Mouse (Mus musculus) CD8-positive naive resting alpha-beta T cell, adult 2 months (primary cell): ENCODE data around the gene Calhm4.

ENCODE experiments used
- DNase-seq, 2 experiments: peaks; one replicate each; pipeline ENCODE4 v3.0.0; 2022; ENCODE audit warnings: low read depth in 2 of 2, low spot score in 2 of 2

Calhm4 gene

GRCm38 (mm10) chr10:34044210-34044609 lies at the start of gene Calhm4:
Calhm4 (minus strand) TSS chr10:34044310.
- no peak for DNase-seq

GRCm38 (mm10) chr10:34091888-34092287 lies 47.8 kb upstream of the Calhm4 start:
- DNase-seq: no peak

- no peak for DNase-seq
These were observed 46.4 kb upstream of the Calhm4 start for GRCm38 (mm10) chr10:34090481-34090880.

GRCm38 (mm10) chr10:34089517-34089916 lies 45.4 kb upstream of the Calhm4 start:
- DNase-seq: no peak

DNA sequence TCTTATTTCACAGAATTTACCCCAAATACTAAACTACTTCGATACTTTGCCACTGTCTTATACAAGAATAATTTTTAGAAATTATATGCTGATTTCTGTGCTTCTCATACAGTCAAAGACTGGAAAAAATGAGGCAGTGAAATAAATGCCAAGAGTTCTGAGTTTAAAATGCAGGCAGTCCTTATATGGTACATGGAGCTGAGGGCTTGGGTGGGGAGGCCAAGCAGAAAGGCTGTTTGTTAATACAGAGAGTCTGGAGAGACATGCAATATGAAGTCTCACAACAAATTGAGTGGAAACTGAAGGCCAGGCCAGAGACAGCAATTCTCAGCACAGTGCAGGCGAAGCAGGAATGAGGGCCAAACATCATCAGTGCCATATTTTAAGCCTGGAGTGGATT lies 44.4 kb upstream of the Calhm4 start:
- no peak for DNase-seq

GRCm38 (mm10) chr10:34086514-34086913 lies 42.4 kb upstream of the Calhm4 start:
- no peak for DNase-seq

GRCm38 (mm10) chr10:34074522-34075200 lies 30.6 kb upstream of the Calhm4 start:
- no peak for DNase-seq

GRCm38 (mm10) chr10:34071650-34072049 lies 27.5 kb upstream of the Calhm4 start:
- DNase-seq: no peak

DNA sequence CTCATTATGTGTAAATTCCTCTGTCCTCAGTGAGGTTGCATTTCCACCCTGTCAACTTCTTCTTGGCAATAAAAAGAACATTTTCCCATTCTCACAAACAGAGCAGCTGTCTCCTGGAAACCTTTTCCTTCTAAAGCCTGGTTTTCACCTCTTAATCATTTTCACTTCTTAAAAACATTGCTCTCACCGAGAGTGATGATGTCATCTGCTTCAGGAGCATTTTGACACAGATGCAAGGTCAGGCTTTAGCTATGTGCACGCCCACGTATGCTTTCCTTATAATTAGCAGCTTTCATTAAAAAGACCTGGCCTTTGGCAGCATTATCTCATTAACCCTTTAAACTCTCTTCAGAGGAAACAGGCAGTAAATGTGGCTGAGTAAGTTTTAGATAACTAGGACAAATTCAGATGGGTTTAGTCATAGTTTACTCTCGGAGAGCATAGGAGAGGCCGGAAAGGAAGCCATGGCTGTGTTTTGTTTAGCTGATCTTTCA lies 26.9 kb upstream of the Calhm4 start:
- no peak for DNase-seq

DNA sequence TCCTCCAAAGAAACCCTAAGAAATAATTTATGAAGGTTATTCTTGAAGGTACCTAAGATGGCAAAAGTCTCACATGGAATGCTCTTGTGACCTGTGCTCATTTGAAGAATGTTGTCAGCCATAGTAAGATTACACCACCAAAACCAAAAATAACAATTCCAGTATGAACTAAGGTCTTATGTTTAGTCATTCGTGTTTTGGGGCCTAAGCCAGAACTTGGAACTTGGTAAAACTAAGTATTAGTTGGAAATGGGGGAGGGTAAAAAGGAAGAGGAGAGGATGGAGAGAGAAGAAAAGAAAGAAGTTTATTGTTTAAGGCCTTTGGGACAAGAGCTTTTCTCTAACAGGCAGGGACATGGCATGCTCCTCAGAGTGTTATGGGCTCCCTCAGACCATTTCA lies 25.5 kb upstream of the Calhm4 start:
- no peak for DNase-seq

DNA sequence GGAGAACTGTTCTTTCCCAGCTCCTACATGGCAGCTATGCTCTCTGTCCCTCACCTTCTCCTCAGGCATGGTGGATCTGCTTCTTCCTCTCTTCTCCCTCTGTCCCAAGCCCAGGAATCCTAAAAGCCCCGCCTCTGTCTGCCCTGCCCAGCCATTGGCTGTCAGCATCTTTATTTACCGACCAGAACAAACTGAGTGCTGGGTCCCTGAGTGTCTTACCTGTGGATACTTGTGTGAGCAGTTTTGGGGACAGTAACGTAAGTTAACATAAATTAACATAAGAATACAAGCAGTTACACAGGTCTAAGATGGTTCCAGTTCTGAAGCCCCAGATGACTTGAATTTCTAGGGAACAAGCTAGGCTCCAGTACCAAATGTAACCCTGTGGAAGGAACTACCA lies 22.5 kb upstream of the Calhm4 start:
- no peak for DNase-seq

- no peak for DNase-seq
These were observed 9.9 kb upstream of the Calhm4 start for GRCm38 (mm10) chr10:34053987-34054386.

DNA sequence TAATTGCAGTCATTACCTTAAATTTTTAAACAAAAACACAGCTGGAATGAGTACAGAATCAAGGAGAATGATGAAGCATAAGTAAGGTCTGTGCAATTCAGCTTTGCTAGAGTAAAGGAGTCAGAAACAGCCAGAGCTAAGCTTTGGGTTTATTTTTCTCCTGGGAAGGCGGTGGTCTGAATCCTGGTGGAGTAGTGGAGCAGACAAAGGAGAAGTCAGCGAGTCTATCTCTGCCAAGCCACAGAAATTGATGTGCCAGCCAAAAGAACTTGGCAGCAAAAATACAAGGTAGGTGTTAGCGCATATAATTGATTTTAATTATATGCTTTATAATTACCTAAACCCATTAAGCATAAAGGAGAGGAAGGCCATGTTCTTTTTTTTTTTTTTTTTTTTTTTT lies 6.7 kb downstream of the Calhm4 start, which contains the start of gene Trappc3l:
Trappc3l (plus strand) TSS at position 197 of the 400 bp plus-strand sequence.
- no peak for DNase-seq

- DNase-seq: no peak
These were observed 7.5 kb downstream of the Calhm4 start for GRCm38 (mm10) chr10:34036587-34036986.

DNA sequence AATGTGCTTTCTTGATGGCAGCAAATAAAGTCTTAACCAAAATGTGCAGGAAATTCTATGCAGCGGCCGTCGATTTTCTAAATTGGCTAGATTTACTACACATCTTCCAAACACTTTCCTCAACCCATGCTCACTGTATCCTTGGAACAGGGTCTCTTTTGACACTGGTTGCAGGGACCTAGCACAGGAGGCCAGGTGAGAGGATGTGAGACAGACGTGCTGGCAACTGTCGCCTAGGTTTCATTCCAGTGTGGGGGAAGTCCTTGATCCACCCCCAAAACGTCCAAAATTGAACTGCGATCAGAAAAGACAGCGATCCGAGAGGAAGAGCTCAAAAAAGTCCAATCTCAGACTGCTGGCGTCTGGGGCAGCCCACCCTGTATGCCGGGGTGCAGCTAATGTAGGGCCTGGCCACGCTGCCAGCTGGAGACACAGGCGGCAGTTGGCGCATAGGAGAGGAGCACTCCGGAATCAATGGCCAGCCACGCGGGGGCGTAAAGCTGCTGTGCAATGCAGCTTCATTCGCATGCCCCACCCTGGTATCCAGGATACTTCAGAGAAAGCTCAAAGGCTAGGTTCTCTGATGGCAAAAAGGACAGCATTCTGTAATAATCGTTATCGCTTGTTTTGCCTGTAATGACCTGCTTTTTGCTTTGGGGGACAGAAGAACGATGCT lies 10.3 kb downstream of the Calhm4 start:
- peak; percentile 40 to 65 for DNase-seq

DNA sequence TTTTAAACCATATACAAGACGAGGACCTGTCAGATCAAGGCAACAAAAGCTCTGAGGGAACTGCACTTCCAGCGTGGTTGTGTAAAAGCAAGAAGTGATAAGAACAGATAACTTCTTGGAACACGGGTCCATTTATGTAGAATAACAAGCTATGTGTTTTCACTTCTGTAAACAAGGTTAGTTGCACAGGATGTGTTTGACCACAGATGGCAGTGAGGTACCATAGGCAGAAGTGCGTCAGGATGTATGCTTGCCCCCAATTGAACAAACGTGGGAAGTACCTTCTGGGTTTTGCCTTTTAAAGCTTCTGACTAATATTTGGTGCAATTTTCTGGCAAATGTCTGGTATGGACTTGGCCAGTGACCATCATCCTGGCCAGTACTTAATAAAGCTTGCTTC lies 13.8 kb downstream of the Calhm4 start:
- no peak for DNase-seq

- peak; percentile 95 for DNase-seq
These were observed 24.6 kb downstream of the Calhm4 start, which contains the start of gene Rwdd1 for GRCm38 (mm10) chr10:34019302-34020075. Rwdd1 (minus strand) TSS chr10:34019624.

GRCm38 (mm10) chr10:34018746-34019301 lies 25.3 kb downstream of the Calhm4 start:
- no peak for DNase-seq

DNA sequence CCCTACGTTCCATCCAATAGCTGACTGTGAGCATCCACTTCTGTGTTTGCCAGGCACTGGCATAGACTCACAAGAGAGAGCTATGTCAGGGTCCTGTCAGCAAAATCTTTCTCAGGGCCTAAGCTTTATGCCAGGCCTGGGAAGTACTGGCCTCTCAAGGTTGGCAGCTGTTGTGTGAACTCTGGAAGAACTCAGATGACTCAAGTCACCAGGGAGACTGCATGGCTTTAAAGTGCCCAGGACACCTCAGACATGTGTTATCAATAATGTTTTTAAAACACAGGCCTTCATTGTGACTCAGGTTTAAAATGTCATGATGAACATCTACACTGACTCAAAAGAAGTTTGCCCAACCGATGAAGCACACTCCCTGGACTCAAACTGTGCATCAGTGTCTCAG lies 30.9 kb downstream of the Calhm4 start:
- no peak for DNase-seq

GRCm38 (mm10) chr10:34012581-34012980 lies 31.5 kb downstream of the Calhm4 start:
- DNase-seq: no peak

DNA sequence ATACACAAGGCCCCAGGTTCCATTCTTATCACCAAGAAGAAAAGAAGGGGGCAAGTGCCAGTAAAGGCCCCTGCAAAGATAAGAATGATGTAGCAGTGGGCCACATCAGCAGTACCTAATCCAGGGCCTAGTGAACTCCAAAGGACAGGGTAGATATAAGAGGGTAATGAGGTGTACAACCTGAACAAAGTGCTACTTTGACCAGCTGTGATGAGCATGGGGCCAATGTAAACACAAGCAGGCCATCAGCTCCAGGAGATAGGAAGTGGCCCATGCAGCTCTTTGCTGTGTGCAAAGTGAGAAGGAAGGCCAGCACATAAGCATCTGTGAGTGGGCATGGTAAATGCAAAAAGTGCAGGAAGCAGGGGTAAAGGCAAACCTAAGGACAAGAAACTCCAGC lies 45.7 kb downstream of the Calhm4 start:
- no peak for DNase-seq
